ENCODE assay signal across 14 mouse cellular contexts in the genomic region with DNA sequence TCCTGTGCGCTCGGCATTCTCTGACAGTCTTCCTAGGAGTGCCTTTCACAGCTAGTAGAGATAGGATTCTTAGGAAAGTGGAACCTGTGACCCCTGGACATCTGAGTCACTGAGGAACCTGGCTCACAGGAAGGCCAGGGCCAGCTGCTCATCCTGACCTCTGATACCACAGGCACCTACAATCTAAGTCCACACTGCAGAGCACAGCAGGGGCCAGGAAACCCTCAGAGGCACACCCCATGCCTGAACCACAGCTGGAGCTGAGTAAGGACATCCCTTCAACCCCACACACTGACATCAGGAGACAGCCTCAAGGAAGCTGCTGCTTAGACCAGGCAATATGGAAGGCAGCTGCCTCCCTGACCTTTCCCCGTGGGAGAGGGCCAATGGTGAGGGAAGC. TPM values are rescaled to one million over a fixed set of nuclear protein-coding genes. Genes with fewer than 3 reads are reported as not detected.
DNase-seq lines count a peak whose midpoint lies in the region; ATAC-seq lines count a peak whose summit lies in the region.
"Had no signal": no experiment of that assay in that cellular context is flagged by ENCODE, and none has a peak within 500 bp of the region (broad histone marks: within the 10 kb centered on the region; RNA-seq: fewer than 3 reads in every experiment).

No protein-coding gene starts in this region.

- H3K4me1 ChIP-seq in lung, embryonic 16.5 days (replicated peaks; ENCODE audit: control insufficient read depth, insufficient read depth, low read length), result peaks cover 3% of the 10 kb centered on the region; the same call in 1 of the 2 replicates
- H3K4me1 ChIP-seq in kidney, embryonic 15.5 days, result peaks cover 49% of the 10 kb centered on the region
- H3K4me1 ChIP-seq in stomach, embryonic 16.5 days (ENCODE audit: control insufficient read depth, insufficient read depth, low read length), result peaks cover 14% of the 10 kb centered on the region
- H3K4me1 ChIP-seq in midbrain, embryonic 11.5 days (ENCODE audit: control insufficient read depth, insufficient read depth, low read length), result peaks cover 8% of the 10 kb centered on the region

- H3K36me3 ChIP-seq in lung, embryonic 16.5 days (ENCODE audit: control insufficient read depth, insufficient read depth, low read length), result peaks cover 27% of the 10 kb centered on the region
- peaks cover 67% of the 10 kb centered on the region for H3K36me3 ChIP-seq in kidney, embryonic 15.5 days
- no peaks in the 10 kb centered on the region for H3K36me3 ChIP-seq in stomach, embryonic 16.5 days (ENCODE audit: control insufficient read depth, insufficient read depth, low read length)
- peaks cover 4% of the 10 kb centered on the region for H3K36me3 ChIP-seq in midbrain, embryonic 11.5 days (ENCODE audit: control insufficient read depth, insufficient read depth, low read length)

- 77% methylated on average over 3 of the region's 3 CpGs for WGBS in lung, embryonic 16.5 days
- 73% methylated on average over 3 of the region's 3 CpGs for WGBS in kidney, embryonic 15.5 days
- 88% methylated on average over 3 of the region's 3 CpGs for WGBS in stomach, embryonic 16.5 days
- WGBS in midbrain, embryonic 11.5 days, result 89% methylated on average over 3 of the region's 3 CpGs

- no peaks in the 10 kb centered on the region for H3K9me3 ChIP-seq in lung, embryonic 16.5 days (ENCODE audit: control insufficient read depth, low read length)
- no peaks in the 10 kb centered on the region for H3K9me3 ChIP-seq in kidney, embryonic 15.5 days (replicated peaks)
- no peaks in the 10 kb centered on the region for H3K9me3 ChIP-seq in stomach, embryonic 16.5 days (replicated peaks; ENCODE audit: control insufficient read depth, low read length)
- no peaks in the 10 kb centered on the region for H3K9me3 ChIP-seq in midbrain, embryonic 11.5 days (ENCODE audit: control insufficient read depth, low read length)

- H3K27ac ChIP-seq in lung, embryonic 16.5 days (ENCODE audit: low read length), result peak overlapping the region; percentile 55
- peak overlapping the region; percentile 72 for H3K27ac ChIP-seq in kidney, embryonic 15.5 days
- 0 out of 2 replicates have a peak overlapping the region, but pooled peaks have one; percentile 27 for H3K27ac ChIP-seq in stomach, embryonic 16.5 days (ENCODE audit: low read length)
- no peak overlapping the region for H3K27ac ChIP-seq in midbrain, embryonic 11.5 days (ENCODE audit: low read depth, low read length)

- DNase-seq in heart, adult 11 months, result peak; percentile 95
- no peak for DNase-seq in heart, postnatal 10 days
- DNase-seq in lung, adult 18-20 months, result no peak
- DNase-seq in urinary bladder, postnatal 36 days (ENCODE audit: low spot score in 2 of 2), result no peak
- no peak for DNase-seq in midbrain, embryonic 11.5 days (ENCODE audit: low spot score, missing footprints)
- DNase-seq: adrenal gland, adult 8-10 months; cerebellum, adult 11-12 months; gastrocnemius, postnatal 10 days; layer of hippocampus, postnatal 36 days; lung, adult 2 months; right cerebral cortex, postnatal 4 days had no signal

- H3K4me2 ChIP-seq in lung, embryonic 16.5 days (ENCODE audit: low read depth, low read length), result no peak overlapping the region
- no peak overlapping the region for H3K4me2 ChIP-seq in kidney, embryonic 15.5 days
- no peak overlapping the region for H3K4me2 ChIP-seq in stomach, embryonic 16.5 days (ENCODE audit: low read depth, low read length)
- no peak overlapping the region for H3K4me2 ChIP-seq in midbrain, embryonic 11.5 days

- ATAC-seq in lung, embryonic 16.5 days (ENCODE audit: low read depth), result 0 out of 2 replicates have a peak, but pooled peaks have one; percentile 33
- no peak for ATAC-seq in kidney, embryonic 15.5 days (replicated peaks; ENCODE audit: low FRiP score)
- no peak for ATAC-seq in stomach, embryonic 16.5 days (ENCODE audit: insufficient read depth, low FRiP score)
- no peak for ATAC-seq in midbrain, embryonic 11.5 days (ENCODE audit: low FRiP score)

- intact Hi-C loops in heart, postnatal 10 days (cut with DNase I), result no loop called here

- no peak overlapping the region for H3K9ac ChIP-seq in lung, embryonic 16.5 days (ENCODE audit: low read length)
- no peak overlapping the region for H3K9ac ChIP-seq in kidney, embryonic 15.5 days
- H3K9ac ChIP-seq in stomach, embryonic 16.5 days (ENCODE audit: low read length), result no peak overlapping the region
- H3K9ac ChIP-seq in midbrain, embryonic 11.5 days (ENCODE audit: low read length), result no peak overlapping the region

- H3K27me3 ChIP-seq in lung, embryonic 16.5 days (ENCODE audit: control insufficient read depth, insufficient read depth, low read depth, low read length), result no peaks in the 10 kb centered on the region
- no peaks in the 10 kb centered on the region for H3K27me3 ChIP-seq in kidney, embryonic 15.5 days
- no peaks in the 10 kb centered on the region for H3K27me3 ChIP-seq in stomach, embryonic 16.5 days (ENCODE audit: control insufficient read depth, insufficient read depth, low read length)
- H3K27me3 ChIP-seq in midbrain, embryonic 11.5 days (ENCODE audit: control insufficient read depth, insufficient read depth, low read length), result no peaks in the 10 kb centered on the region

- no peak overlapping the region for H3K4me3 ChIP-seq in lung, embryonic 16.5 days (ENCODE audit: low read length)
- no peak overlapping the region for H3K4me3 ChIP-seq in kidney, embryonic 15.5 days (replicated peaks)
- H3K4me3 ChIP-seq in stomach, embryonic 16.5 days (replicated peaks; ENCODE audit: low read length), result no peak overlapping the region
- H3K4me3 ChIP-seq in midbrain, embryonic 11.5 days (ENCODE audit: low read depth, low read length), result no peak overlapping the region

RNA-seq across cellular contexts. Expression of a gene that starts 40.6 kb away (rescaled TPM):
- 10 to 100 TPM; 50.6 to 51.0 TPM for total RNA-seq in heart, postnatal 10 days (2021)
- 7.4 and 7.8 TPM in 2 replicates for polyA plus RNA-seq in lung, embryonic 16.5 days (2015; fragmentation: Nextera tagmentation; extraction: Ambion mirVana)
- 5.8 and 6.9 TPM in 2 replicates for polyA plus RNA-seq in kidney, embryonic 15.5 days (2015; fragmentation: Nextera tagmentation; extraction: Ambion mirVana)
- 5.0 and 5.5 TPM in 2 replicates for polyA plus RNA-seq in stomach, embryonic 16.5 days (2015; fragmentation: Nextera tagmentation; extraction: Ambion mirVana)
- polyA plus RNA-seq in midbrain, embryonic 11.5 days (2014; fragmentation: Nextera tagmentation; extraction: Ambion mirVana), result 2.6 and 2.8 TPM in 2 replicates
